Mouse (Mus musculus): Measurements from ENCODE around the gene Exoc3l.

- TF ChIP-seq CTCF (IDR thresholded peaks at IDR 0.05; ENCODE audit: borderline replicate concordance, insufficient read depth, low read length) (no peak), POLR2A (IDR thresholded peaks at IDR 0.05; ENCODE audit: low read depth, low read length) (no peak)
Measured at GRCm38 (mm10) chr8:105332523-105332922, 36.6 kb upstream of the Exoc3l start.
